Mouse (Mus musculus): Measurements from ENCODE around the gene Ascc3.

- 0 out of 2 replicates have a peak, but pooled peaks have one; percentile 12 for TF ChIP-seq EP300 (IDR thresholded peaks at IDR 0.05; ENCODE audit: low read depth)
- no peak for TF ChIP-seq CTCF (IDR thresholded peaks at IDR 0.05; ENCODE audit: low read depth)
These were observed at the start of gene Ascc3 for GRCm38 (mm10) chr10:50592355-50593293.

Data from heart, postnatal 0 days (tissue).